Mouse (Mus musculus): ENCODE results near the gene Fgf9. TPM values are rescaled to one million over a fixed set of nuclear protein-coding genes. Genes with fewer than 3 reads are reported as not detected.

Fgf9 gene
- total RNA-seq, 2 experiments from 2014 or later = not detected

GRCm38 (mm10) chr14:58084240-58084639 lies 13.9 kb downstream of the Fgf9 start:
- ATAC-seq (replicated peaks; ENCODE audit: low FRiP score, low TSS enrichment, poor library complexity, severe bottlenecking) = no peak

DNA sequence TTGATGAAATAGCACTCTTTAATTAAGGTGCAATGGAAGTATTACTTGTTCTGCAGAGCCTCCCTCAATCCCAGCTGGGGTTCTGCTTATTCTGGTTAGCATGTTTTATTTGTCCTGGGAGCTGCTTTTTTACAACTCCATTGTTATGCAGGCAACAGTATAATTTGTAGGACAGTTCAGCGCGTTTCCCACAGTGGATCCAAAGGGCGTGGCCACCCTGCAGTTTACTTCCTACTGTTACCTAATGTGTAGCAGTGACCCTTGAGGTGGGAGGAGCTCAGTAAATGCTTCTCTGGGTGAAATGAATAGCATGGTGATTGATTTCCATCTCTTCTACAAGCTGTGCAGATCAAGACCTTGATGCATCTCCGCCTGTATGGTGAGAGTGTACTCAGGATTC lies 17.0 kb downstream of the Fgf9 start:
- no peak for ATAC-seq (replicated peaks; ENCODE audit: low FRiP score, low TSS enrichment, poor library complexity, severe bottlenecking)

DNA sequence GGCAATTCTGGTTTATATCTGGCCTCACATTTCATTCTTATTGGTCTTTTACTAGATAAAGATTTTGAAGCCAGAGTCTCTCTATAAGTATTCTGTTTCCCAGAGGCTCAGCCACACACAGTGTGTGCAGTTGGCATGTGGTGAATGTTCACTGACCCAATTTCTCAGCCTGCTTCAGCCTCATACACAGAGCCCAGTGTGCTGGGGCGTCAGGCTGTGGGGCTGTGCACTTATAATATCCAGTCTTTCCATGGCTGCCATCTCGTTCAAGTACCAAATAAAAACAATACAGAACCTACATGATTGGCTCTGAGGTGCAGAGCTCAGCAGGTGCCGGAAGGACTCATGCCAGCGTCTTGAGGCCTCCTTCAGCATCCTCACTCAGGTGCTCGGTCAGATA lies 19.1 kb downstream of the Fgf9 start:
- no peak for ATAC-seq (replicated peaks; ENCODE audit: low FRiP score, low TSS enrichment, poor library complexity, severe bottlenecking)

DNA sequence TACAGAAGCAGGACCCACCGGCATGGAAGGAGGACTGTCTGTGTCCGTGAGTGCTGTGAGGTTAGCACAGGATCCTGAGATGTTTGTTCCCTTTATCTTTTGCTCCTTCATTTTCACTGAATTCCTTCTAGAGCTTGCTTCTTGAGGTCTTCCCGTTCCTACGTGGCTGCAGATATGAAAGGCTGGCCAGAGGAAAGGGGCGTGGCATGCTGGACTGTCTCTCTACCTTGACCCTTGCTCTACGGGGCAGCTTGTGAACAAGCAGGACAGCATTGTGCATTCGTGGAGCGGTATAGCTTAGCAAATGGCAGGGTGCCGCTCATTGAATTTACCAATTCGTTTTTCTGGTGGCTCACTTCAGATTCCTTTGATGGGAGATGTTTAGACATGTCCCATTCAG lies 21.0 kb downstream of the Fgf9 start:
- no peak for ATAC-seq (replicated peaks; ENCODE audit: low FRiP score, low TSS enrichment, poor library complexity, severe bottlenecking)

DNA sequence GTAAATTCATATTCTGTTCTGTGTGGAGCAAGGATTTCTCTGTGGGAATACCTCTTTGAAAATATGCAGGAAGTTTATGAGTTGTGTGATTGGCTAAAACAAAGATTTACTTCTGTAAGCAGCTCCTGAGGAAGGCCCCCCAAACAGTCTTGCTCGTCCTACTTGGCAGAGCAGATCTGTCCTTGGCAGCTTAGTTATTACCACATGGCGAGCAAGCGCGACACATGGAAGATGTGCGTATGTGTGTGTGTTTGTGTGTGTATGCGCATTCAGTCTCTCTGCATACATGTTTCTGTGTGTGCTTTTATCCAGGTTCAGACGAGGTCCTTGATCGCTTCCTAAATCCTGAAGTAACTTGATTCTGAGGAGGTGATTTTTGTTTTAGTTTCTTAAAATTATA lies 29.3 kb downstream of the Fgf9 start:
- no peak for ATAC-seq (replicated peaks; ENCODE audit: low FRiP score, low TSS enrichment, poor library complexity, severe bottlenecking)

DNA sequence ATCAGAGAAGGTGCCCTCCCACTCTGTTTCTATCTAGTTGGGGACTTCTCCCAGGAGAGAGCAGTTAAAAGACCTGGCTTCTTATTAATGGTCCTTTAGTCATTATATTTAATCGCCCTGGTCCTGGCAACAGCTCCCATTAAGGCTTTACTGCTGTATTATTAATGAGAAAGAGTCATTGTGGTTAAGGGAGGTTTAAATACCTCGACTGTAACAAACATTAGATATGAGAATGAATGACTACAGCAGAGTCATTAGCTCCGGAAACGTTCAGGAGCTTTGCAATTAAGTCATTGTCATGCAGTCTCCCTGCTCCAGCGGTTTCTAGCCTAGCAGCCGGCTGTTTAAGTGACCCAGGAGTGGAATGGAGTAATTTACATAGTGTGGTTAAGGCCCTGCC lies 31.0 kb downstream of the Fgf9 start:
- ATAC-seq (replicated peaks; ENCODE audit: low FRiP score, low TSS enrichment, poor library complexity, severe bottlenecking) = no peak

DNA sequence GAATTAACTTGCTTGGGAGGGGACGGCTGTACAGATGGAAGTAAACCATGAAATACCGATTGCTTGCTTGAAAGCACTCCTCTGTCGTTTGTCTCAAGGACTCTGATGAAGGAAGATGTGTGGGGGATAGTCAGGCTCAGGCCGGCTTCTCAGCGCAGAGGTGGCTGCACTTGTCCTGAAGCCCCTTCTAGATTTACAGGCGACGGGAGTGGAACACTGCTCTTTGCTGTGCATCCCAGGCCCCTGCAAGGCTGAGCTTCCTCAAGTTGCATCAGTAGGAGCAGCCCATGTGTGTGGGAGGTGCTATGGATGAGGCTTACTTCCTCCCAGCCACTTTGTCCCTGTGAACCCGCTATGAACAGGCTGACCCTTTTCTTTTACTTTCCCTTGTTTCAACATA lies 33.9 kb downstream of the Fgf9 start:
- no peak for ATAC-seq (replicated peaks; ENCODE audit: low FRiP score, low TSS enrichment, poor library complexity, severe bottlenecking)

- no peak for ATAC-seq (replicated peaks; ENCODE audit: low FRiP score, low TSS enrichment, poor library complexity, severe bottlenecking)
These were observed 35.2 kb downstream of the Fgf9 start for GRCm38 (mm10) chr14:58105596-58105995.

DNA sequence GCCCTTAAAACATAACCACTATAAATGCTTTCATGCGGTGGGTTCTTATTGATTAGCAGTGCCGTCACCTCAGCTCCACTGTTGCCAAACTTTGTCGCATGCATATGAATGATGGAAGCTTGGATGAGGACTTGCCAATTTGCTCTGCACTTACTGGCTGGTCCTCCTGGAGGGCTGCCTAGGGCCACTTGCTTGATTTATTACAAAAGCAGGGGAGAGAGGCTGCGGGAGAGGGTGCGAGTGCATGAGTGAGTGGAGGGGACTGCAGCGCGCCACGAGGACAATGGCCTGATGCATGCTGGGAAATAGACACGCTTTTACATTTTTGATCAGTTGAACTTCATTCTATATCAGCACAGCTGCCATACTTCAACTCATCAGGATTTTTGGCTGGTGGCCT lies 39.3 kb downstream of the Fgf9 start:
- ATAC-seq (replicated peaks; ENCODE audit: low FRiP score, low TSS enrichment, poor library complexity, severe bottlenecking) = no peak

GRCm38 (mm10) chr14:58111562-58111961 lies 41.2 kb downstream of the Fgf9 start:
- ATAC-seq (replicated peaks; ENCODE audit: low FRiP score, low TSS enrichment, poor library complexity, severe bottlenecking) = no peak

- ATAC-seq (replicated peaks; ENCODE audit: low FRiP score, low TSS enrichment, poor library complexity, severe bottlenecking) = no peak
These were observed 42.0 kb downstream of the Fgf9 start for GRCm38 (mm10) chr14:58112341-58112740.

- no peak for ATAC-seq (replicated peaks; ENCODE audit: low FRiP score, low TSS enrichment, poor library complexity, severe bottlenecking)
These were observed 42.8 kb downstream of the Fgf9 start for GRCm38 (mm10) chr14:58113180-58113579.

DNA sequence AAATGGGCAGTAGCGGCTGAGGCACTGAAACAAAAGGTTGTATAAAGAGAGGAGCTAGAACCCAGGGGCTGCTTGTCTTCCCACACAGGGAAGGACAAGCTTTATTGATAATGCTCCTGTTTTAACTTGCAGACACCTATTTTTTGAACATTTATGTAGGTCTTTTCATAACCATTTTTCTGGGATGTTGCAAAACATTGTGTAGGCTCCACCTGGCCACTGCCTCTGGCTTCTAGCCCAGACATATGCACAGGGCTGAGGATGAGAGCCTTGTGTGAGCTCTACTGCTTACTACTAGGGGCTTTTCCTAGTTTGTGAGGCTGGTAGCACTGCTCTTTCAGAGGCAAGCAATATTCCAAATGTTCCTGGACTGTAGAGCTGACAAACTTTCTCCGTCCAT lies 43.8 kb downstream of the Fgf9 start:
- ATAC-seq (replicated peaks; ENCODE audit: low FRiP score, low TSS enrichment, poor library complexity, severe bottlenecking) = no peak

DNA sequence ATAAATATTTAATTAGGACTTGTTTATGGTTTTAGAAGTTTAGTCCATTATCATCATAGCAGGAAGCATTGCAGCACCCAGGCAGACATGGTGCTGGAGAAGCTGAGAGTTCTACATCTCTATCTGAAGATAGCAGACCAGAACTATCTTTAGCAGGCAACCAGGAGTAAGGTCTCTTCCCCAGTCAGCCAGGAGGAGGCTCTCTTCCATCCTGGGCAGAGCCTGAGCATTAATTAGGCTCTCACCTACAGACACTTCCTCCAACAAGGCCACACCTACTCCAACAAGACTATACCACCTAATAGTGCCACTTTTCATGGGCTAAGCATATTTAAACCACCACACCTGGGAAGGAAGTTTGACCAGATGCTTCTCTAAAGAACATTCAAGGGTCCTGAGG lies 54.3 kb downstream of the Fgf9 start:
- no peak for ATAC-seq (replicated peaks; ENCODE audit: low FRiP score, low TSS enrichment, poor library complexity, severe bottlenecking)

DNA sequence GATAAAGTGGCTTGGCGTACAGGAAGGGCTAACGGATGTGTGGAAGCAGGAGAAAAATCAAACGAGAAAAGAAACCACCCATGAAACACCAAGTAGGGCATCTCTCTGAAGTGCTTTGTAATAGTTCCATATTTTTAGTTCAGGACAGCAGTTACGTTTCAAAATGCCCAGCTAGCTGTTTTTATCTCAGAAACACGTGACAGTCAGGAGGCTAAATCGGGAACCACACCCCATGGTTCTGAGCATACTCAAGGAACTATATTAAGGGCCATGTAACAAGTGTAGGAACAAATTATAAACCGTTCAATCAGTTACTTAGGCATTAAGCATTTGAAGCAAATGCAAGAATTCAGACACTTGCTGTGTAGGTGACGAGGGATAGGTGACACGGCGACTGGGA lies 56.2 kb downstream of the Fgf9 start:
- ATAC-seq (replicated peaks; ENCODE audit: low FRiP score, low TSS enrichment, poor library complexity, severe bottlenecking) = no peak

DNA sequence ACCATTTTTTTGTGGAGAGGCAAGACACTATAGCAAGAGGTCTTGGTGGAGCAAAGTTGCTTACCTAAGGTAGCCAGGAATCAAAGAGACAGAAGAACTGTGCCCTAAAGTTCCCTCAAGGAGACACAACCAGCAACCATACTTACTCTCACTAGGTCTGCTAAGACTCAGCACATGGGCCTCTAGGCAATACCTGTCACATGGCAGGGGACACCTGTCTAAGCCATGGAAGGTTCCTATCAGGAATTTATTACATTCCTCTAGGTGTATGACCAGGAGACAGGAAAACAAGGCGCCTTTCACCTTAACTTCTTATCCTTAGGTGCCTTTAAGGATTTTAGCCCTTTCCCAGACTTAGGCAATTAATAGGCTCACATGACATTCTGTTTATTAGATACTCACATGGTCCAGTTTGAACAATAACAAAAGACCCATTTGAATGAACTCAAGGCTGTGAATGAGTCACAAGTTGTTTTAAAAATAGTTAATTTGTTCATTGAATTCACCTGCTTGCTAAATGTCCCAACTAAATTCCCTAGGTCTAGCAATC lies 69.2 kb downstream of the Fgf9 start:
- ATAC-seq (replicated peaks; ENCODE audit: low FRiP score, low TSS enrichment, poor library complexity, severe bottlenecking) = no peak

DNA sequence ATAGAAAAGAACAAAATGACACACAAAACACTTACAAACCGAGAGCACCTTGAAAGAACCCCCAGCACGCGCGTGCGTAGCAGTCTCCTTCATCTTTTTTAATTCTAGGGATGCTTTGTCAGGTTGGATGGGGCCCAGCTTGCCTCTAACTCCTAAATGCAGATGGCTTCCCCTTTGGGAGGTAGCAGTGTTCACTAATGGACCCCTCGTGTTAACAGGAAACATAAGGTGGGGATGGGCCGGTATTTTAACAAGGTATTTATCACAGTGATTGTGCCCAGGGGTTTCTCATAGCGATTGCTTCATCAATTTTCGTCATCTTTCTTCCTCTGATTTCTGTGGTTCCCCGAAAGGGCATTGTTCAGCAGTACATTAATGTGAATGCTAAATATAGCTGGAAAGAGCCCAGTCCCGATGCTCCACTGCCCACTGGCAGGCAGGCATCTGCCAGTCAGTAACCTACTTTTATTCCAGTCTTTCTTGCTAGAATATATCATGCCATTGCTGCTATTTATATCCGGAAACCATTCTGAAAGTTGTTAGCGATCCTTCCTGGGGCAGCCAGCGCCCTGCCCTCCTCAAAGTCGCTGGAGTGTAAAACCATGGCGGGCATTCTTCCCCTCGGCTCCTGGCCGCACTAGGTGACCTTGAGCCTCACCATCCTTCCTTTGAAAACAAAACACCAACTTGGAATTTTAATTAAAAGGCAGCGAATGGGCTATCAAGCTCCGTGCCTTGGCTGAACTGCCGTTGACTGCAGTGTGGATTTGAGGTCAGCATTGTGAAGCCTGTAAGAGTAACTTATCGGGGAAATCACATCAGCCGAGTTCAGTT lies 79.5 kb downstream of the Fgf9 start:
- ATAC-seq (replicated peaks; ENCODE audit: low FRiP score, low TSS enrichment, poor library complexity, severe bottlenecking) = no peak

GRCm38 (mm10) chr14:58150471-58150855 lies 80.1 kb downstream of the Fgf9 start:
- ATAC-seq (replicated peaks; ENCODE audit: low FRiP score, low TSS enrichment, poor library complexity, severe bottlenecking) = no peak

DNA sequence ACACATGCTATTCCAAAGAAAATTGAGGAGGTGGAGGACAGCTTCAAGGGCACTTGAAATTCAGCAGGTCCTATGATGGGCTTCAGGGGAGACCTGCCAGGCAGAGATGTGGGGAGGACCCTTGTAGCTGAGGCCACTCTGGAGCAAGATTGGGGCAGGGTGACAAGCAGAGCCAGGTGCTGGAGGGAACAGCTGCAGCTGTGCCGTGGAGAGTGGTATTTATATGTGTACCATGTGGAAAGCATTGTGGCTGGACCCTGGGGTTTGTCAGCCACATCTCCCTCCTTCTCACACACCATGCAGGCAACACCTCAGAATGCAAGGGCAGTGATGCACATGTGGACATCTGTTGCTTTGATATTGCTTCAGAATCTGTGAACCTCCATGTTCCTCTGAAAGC lies 81.8 kb downstream of the Fgf9 start:
- ATAC-seq (replicated peaks; ENCODE audit: low FRiP score, low TSS enrichment, poor library complexity, severe bottlenecking) = no peak

DNA sequence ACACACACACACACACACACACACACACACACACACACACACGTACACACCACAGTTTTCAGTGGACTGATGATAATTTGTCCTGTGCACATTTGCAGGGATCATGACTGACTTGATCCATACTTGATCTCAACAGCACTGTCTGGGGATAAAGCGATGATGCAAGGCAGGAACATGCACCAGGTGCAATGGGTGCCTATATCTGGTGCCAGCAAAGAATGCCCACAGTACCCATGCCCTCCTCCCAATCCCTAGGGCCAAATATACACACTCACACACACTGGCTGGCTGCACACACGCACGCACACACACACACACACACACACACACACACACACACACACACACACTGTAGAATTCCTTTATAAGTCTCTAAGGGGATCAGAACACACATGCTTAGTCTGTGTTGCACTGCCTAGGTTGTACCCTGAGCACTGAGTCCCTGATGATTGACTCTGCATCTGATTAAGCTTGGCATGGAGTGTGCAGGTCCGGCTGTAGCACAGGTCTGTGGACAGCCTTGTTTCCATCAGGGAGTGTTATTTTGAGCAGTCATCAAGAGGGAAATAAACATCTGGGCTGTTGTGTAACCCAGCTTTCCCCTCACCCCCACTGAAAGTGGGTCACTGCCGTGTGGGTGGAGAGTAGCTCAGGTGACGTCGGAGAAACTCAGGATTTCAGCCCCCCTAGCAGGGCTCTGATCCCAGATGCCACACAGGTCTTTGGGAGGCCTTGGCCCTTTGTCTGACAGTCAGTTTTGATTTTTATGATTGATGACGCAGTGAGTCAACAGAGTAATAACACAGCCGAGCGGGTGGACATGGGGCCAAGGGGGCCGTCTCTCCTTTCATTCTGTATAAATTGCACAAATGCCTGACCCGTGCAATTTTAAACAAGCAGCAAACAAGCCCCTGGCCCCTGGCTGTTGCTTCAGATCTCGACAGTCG lies 83.4 kb downstream of the Fgf9 start:
- ATAC-seq (replicated peaks; ENCODE audit: low FRiP score, low TSS enrichment, poor library complexity, severe bottlenecking) = no peak

Measured in megakaryocyte-erythroid progenitor cell, adult 5-6 weeks (primary cell).